Mouse (Mus musculus) intestine, embryonic 16.5 days (tissue): ENCODE measurements at regions not wholly inside any gene's neighbourhood (a gene's known extent, or its start where the extent isn't known, plus 50 kb on each side); places are given as distances from the start of the nearest gene placed in this dataset.

ENCODE experiments used
- ATAC-seq: fragments of 200-750 bp; cut with Nextera tagmentation; 2 replicates; pipeline ENCODE4 v1.8.0; 2017; ENCODE audit warnings: moderate TSS enrichment, moderate library complexity
- H3K27ac ChIP-seq: fragments of 300-500 bp; sonication (generic); 2 replicates; pipeline ENCODE4 v1.5.1; 2014; ENCODE audit warnings: mild to moderate bottlenecking, low read length
- H3K27me3 ChIP-seq: fragments of 300-500 bp; sonication (generic); replicated peaks from 2 replicates; pipeline ENCODE4 v1.6.1; 2014; ENCODE audit warnings: low read length, control low read depth, mixed read lengths; ENCODE audit not compliant: control insufficient read depth, insufficient read depth
- H3K36me3 ChIP-seq: fragments of 300-500 bp; sonication (generic); 2 replicates; pipeline ENCODE4 v1.6.1; 2014; ENCODE audit warnings: low read length, control low read depth; ENCODE audit not compliant: control insufficient read depth, insufficient read depth
- H3K4me1 ChIP-seq: fragments of 300-500 bp; sonication (generic); 2 replicates; pipeline ENCODE4 v1.6.1; 2014; ENCODE audit warnings: low read length, control low read depth, mixed read lengths; ENCODE audit not compliant: control insufficient read depth, insufficient read depth
- H3K4me2 ChIP-seq: fragments of 300-500 bp; sonication (generic); 2 replicates; pipeline ENCODE4 v1.6.1; 2014; ENCODE audit warnings: low read depth, low read length, control low read depth
- H3K4me3 ChIP-seq: fragments of 300-500 bp; sonication (generic); 2 replicates; pipeline ENCODE4 v1.5.1; 2014; ENCODE audit warnings: mild to moderate bottlenecking, low read length
- H3K9ac ChIP-seq: fragments of 300-500 bp; sonication (generic); 2 replicates; pipeline ENCODE4 v1.6.1; 2014; ENCODE audit warnings: low read depth, low read length
- H3K9me3 ChIP-seq: fragments of 300-500 bp; sonication (generic); 2 replicates; pipeline ENCODE4 v1.6.1; 2016; ENCODE audit warnings: low read length, control low read depth; ENCODE audit not compliant: control insufficient read depth
- WGBS: fragments of 180-500 bp; shearing (Covaris S2); extraction: QIAGEN DNeasy Blood & Tissue Kit; methylation state at CpG from one replicate; pipeline ENCODE4 v1.1.7; 2014; 5-methylcytosine and 5-hydroxymethylcytosine counted together

- Histone ChIP-seq H3K9me3 (no peaks in the 10 kb centered on the region), H3K4me1 (no peaks in the 10 kb centered on the region), H3K36me3 (no peaks in the 10 kb centered on the region), H3K4me3 (no peak overlapping the region), H3K4me2 (no peak overlapping the region), H3K27me3 (no peaks in the 10 kb centered on the region), H3K9ac (no peak overlapping the region), H3K27ac (no peak overlapping the region)
- ATAC-seq: peak; percentile 93
- WGBS: 61% methylated on average over 3 of the region's 3 CpGs
These were observed 549.3 kb downstream of the Ankrd7 start for GRCm38 (mm10) chr6:19415456-19415855.

GRCm38 (mm10) chr6:19457048-19457447, 590.9 kb downstream of the Ankrd7 start:
- Histone ChIP-seq H3K9ac (no peak overlapping the region), H3K27ac (no peak overlapping the region), H3K36me3 (no peaks in the 10 kb centered on the region), H3K9me3 (no peaks in the 10 kb centered on the region), H3K27me3 (no peaks in the 10 kb centered on the region), H3K4me2 (no peak overlapping the region), H3K4me3 (no peak overlapping the region), H3K4me1 (no peaks in the 10 kb centered on the region)
- WGBS: 71% methylated on average over 4 of the region's 4 CpGs
- ATAC-seq: no peak
